In the genomic region with DNA sequence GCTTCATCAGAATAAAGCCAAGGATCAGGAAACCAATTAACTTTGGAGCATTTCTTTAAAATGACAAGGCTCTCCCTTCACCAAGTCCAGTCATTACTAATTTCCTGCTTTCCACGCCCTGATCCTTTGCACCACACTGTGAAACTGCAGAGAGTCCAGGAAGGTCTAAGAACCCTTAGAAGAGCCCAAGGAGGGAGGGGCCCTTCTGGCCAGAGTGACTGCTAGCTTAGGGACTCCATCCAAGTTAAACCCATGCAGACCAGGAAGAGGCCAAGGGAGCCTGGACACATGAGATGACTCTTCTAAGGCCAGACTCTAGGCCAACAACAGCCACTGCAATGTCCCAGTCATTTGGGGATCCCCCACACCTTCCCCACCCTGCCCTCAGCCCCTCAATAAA, we compare ENCODE assay signal across 12 mouse cellular contexts.
DNase-seq lines count a peak whose midpoint lies in the region; ATAC-seq and TF ChIP-seq lines count a peak whose summit lies in the region.
"Had no signal": no experiment of that assay in that cellular context is flagged by ENCODE, and none has a peak within 500 bp of the region (broad histone marks: within the 10 kb centered on the region; RNA-seq: fewer than 3 reads in every experiment).

No protein-coding gene starts in this region.

- peak; percentile 61 to 81 for DNase-seq in heart, adult 18-20 months
- DNase-seq in heart, embryonic 10.5 days (ENCODE audit: low spot score) = no peak
- peak; percentile 19 for DNase-seq in ZHBTc4 (ENCODE audit: low read depth, low spot score)
- DNase-seq in lung, postnatal 10 days = peak; percentile 66
- DNase-seq in thymus, adult 2 months = no peak
- no peak for DNase-seq in kidney, postnatal 14 days
- DNase-seq in cerebellum, postnatal 14 days = no peak
- DNase-seq: cerebellum, postnatal 10 days; thymus, postnatal 14 days had no signal

- WGBS in heart, embryonic 10.5 days = 63% methylated on average over 1 of the region's 1 CpGs
- 55% methylated on average over 1 of the region's 1 CpGs for WGBS in heart, embryonic 15.5 days
- WGBS in thymus, adult 2 months = 97% methylated on average over 1 of the region's 1 CpGs

- H3K4me2 ChIP-seq in heart, embryonic 15.5 days = no peak overlapping the region
- H3K4me2 ChIP-seq: embryonic facial prominence, embryonic 15.5 days; kidney, embryonic 15.5 days had no signal

- no peak overlapping the region for H3K4me3 ChIP-seq in heart, embryonic 10.5 days
- no peak overlapping the region for H3K4me3 ChIP-seq in heart, embryonic 15.5 days
- no peak overlapping the region for H3K4me3 ChIP-seq in thymus, adult 2 months (ENCODE audit: control insufficient read depth, insufficient read depth, low read length)
- H3K4me3 ChIP-seq: embryonic facial prominence, embryonic 15.5 days; kidney, embryonic 15.5 days had no signal

- H3K9ac ChIP-seq in heart, embryonic 15.5 days = no peak overlapping the region
- H3K9ac ChIP-seq: embryonic facial prominence, embryonic 15.5 days; kidney, embryonic 15.5 days had no signal

- no peaks in the 10 kb centered on the region for H3K9me3 ChIP-seq in heart, embryonic 10.5 days
- no peaks in the 10 kb centered on the region for H3K9me3 ChIP-seq in heart, embryonic 15.5 days (replicated peaks)
- H3K9me3 ChIP-seq: embryonic facial prominence, embryonic 15.5 days; kidney, embryonic 15.5 days had no signal

- H3K27me3 ChIP-seq in heart, embryonic 10.5 days (ENCODE audit: insufficient read depth, poor library complexity, severe bottlenecking) = no peaks in the 10 kb centered on the region
- H3K27me3 ChIP-seq in heart, embryonic 15.5 days = no peaks in the 10 kb centered on the region
- no peaks in the 10 kb centered on the region for H3K27me3 ChIP-seq in thymus, adult 2 months (ENCODE audit: control insufficient read depth, insufficient read depth, low read length)
- H3K27me3 ChIP-seq: embryonic facial prominence, embryonic 15.5 days; kidney, embryonic 15.5 days had no signal

- TF ChIP-seq CTCF in thymus, adult 2 months (IDR thresholded peaks at IDR 0.05; ENCODE audit: borderline replicate concordance, control insufficient read depth, extremely low read depth, insufficient read depth, low read length, poor library complexity) = no peak

- no peaks in the 10 kb centered on the region; the same call in 1 of the 2 replicates for H3K36me3 ChIP-seq in heart, embryonic 10.5 days
- H3K36me3 ChIP-seq in heart, embryonic 15.5 days = no peaks in the 10 kb centered on the region
- H3K36me3 ChIP-seq in thymus, adult 2 months (ENCODE audit: control insufficient read depth, insufficient read depth, low read length) = no peaks in the 10 kb centered on the region
- H3K36me3 ChIP-seq: embryonic facial prominence, embryonic 15.5 days had no signal

- peaks cover 69% of the 10 kb centered on the region for H3K4me1 ChIP-seq in heart, embryonic 10.5 days
- H3K4me1 ChIP-seq in heart, embryonic 15.5 days (replicated peaks) = peaks cover 68% of the 10 kb centered on the region
- peaks cover 15% of the 10 kb centered on the region for H3K4me1 ChIP-seq in thymus, adult 2 months (replicated peaks; ENCODE audit: control insufficient read depth, insufficient read depth, low read length)

- ATAC-seq in heart, embryonic 15.5 days (replicated peaks; ENCODE audit: insufficient number of reproducible peaks, insufficient read depth, low FRiP score, low read depth) = 0 out of 2 replicates have a peak, but pooled peaks have one; percentile 29

- H3K27ac ChIP-seq in heart, embryonic 10.5 days = no peak overlapping the region
- H3K27ac ChIP-seq in heart, embryonic 15.5 days = peak overlapping the region; percentile 19; the same call in 1 of the 2 replicates
- H3K27ac ChIP-seq in thymus, adult 2 months (ENCODE audit: control insufficient read depth, insufficient read depth, low read length) = no peak overlapping the region
- H3K27ac ChIP-seq: embryonic facial prominence, embryonic 15.5 days; kidney, embryonic 15.5 days had no signal

- no peak for TF ChIP-seq POLR2A in thymus, adult 2 months (IDR thresholded peaks at IDR 0.05; ENCODE audit: control insufficient read depth, extremely low read depth, insufficient read depth, low read length, poor library complexity)

Comparison
In these comparisons a context has a peak if more than half of its experiments do, and no peak if none do; other contexts are left out.
1. DNase-seq: peak in heart, adult 18-20 months (2 of 2), ZHBTc4 (single experiment) and lung, postnatal 10 days (single experiment); none in heart, embryonic 10.5 days (single experiment), thymus, adult 2 months (single experiment), kidney, postnatal 14 days (single experiment) and cerebellum, postnatal 14 days (0 of 2).